Mouse (Mus musculus) R1 (cell line): ENCODE results near the gene Mtfp1.

Experiments
- DNase-seq: peaks from one replicate; pipeline ENCODE4 v3.0.0-alpha.2; 2018; ENCODE audit warnings: low read depth, low spot score

The Mtfp1 gene

DNA sequence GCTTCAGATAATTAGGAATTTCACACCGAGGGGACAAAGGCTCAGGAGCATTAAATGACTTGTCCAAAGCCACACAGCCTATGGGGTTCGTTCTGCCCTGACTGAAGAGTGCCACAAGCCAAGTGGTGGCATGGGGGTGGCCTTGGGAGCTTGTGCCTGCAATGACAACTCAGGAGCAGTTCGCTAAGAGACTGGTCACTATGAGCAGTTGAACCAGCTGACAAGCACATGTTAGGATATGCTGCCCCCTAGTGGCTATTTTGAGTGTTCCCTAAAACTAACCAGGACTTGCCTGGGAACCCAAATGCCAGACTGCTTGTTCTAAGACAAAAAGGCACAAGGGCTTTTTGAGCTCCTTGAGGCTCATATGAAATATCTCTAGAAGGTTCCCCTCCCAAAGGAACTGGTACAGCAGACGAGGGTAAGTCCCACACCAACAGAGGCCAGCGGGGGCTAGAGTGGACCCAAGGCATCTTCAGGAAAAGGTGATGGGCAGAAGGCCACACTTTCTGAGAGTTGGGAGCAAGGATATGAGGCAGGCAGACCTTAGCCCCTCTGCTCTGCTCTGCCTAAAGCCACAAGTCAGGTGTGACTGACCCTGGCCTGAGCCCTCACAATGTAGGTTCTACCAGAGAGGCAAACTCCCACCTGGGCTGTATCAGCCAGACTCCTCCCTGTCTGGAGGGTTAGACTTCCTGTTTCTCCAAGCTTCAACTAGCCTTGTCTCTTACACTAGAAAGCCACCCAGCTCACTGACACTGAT, 11.7 kb downstream of the Mtfp1 start:
- DNase-seq, result peak; percentile 83

DNA sequence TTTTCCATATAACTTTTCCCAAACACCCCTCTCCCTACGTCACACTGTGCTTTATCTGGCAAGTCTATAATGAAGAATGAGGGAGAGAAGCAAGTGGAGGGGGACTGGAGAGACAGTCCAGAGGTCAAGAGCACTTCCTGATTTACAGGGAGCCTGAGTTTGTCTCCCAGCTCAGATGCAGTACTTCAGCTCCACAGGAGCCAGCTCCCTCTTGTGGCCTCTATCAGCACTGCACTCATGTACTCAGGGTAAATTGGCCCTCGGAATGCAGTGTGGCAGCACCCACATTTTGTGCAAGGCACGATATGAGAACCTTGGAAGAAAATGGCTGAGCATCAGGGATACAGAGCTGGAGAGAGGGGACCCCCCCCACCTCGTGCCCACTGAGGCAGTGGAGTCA, 15.0 kb downstream of the Mtfp1 start:
- peak; percentile 80 for DNase-seq

DNA sequence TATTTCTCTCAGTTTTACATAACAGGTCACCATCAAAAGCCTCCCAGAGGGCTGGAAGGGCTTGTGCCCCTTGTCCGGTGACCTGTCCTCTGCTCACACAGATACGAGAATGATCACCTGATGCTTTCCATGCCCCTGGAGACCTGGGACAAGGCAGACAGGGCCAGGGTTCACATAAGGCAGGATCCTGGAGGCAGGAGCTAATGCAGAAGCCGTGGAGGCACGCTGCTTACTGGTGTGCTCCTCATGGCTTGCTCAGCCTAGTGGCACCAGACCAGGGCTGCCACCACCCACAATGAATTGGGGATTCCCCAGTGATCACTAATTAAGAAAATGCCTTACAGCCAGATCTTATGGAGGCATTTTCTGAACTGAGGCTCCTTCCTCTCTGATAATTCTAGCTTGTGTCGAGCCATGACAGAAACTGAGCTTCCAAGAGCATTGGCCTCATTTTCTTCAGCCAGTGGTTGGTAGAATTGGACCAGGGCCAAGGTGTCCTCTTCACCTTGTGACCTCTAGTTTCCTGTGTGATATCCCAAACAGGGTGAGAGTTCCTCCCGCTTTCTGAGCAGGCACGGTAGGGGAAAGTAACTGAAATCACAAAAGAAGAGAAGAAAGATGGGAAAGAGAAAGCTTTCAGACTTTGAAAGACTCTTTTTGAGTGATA, 16.8 kb downstream of the Mtfp1 start:
- no peak for DNase-seq

DNA sequence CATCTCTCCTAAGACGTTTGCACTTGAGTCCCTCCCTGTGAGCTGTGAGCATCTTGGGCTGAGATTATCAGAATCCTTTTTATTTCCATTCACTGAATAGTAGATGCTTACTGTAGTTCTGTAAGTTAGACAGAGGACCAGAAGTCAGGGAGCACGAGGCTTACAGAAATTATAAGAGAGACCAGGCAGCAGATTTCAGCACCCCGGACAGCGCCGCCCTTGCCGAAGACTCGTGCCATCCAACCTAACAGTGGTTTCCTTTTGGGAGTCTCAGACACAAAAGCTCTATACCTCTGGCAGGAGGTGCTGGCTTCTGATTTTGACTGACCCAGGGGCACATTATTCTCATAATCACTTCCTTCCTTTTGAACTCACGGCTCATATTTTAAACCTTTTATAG, 18.6 kb downstream of the Mtfp1 start:
- peak; percentile 54 for DNase-seq

DNA sequence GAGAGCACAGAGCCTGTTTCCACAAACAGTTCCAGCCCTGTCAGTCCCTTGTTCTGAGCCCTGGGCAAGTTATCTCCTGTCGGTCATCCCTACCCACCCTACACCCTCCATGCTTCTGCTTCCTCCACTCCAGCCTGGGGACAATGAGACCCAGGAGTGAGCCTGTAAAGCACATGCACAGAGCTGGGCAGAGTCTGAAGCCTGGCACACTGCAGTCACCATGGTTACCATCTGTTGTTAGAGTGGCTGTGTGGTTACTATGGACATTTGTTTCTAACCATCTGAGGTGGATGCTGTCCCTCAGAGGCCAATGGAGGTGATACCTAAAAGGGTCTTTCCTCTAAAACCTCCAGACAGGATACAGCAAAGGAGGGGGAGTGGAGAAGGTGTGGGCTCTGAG, 25.6 kb downstream of the Mtfp1 start:
- no peak for DNase-seq

DNA sequence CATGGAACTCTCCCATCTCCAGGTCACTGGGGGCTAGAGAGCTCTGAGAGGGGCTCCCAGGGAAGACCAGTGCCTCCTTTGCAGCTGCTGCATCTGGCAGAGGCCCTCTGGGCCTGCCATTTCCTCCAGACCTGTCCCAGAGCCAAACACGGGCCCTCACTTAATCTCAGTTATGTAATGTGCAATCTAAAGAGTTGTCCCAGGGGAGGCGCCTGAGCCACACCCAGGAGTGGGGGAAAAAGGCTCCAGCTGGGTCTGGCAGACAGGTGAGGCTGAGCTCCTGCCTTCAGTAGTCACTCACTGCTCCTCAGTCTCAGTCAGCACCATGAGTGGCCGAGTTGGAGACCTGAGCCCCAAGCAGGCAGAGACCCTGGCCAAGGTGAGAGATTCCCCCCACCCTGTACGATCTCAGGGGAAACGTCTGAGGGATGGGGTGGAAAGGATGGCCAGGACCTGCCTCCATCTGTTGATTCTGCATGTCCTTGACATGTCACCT, 30.6 kb downstream of the Mtfp1 start, which contains the start of gene Sec14l3:
Gene Sec14l3, plus strand, starts transcription at position 215 of the 496 bp plus-strand sequence.
- no peak for DNase-seq

DNA sequence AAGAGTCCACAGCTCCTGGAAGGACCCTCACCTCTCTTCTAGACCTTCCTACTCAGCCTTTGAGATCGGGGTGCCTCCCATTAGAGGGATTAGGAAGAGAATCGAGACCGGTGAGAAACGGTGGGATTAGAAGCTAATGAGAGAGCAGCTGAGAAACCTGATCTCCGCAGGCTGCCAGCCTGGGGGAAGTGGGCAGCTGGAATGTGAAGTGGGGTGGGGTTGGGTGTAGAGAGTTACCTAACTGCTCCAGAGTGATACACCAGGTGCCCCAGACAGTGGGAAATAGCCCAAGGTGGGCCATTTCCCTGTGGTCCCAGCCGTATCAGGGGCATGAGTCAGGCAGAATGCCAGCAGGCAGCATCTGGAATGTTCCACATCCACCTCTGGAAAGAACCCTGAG, 32.3 kb downstream of the Mtfp1 start:
- no peak for DNase-seq

DNA sequence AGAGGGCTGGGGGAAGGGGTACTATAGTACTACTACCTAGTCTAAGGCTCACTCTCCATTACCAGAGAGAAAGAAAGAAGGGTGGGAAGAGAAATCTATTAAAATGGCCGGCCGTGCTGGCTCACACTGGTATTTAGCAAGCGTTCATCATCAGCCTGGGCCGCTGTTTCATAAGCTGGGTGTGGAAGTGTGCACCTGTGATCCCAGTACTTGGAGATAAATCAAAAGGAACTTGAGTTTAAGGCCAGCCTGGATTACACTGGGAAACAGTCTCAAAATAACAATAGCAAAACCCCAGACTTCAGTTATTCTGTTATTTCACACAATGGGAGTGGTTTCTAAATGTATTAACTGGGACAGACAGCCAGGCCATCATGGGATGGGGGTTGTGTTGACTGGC, 32.7 kb downstream of the Mtfp1 start:
- DNase-seq, result no peak

DNA sequence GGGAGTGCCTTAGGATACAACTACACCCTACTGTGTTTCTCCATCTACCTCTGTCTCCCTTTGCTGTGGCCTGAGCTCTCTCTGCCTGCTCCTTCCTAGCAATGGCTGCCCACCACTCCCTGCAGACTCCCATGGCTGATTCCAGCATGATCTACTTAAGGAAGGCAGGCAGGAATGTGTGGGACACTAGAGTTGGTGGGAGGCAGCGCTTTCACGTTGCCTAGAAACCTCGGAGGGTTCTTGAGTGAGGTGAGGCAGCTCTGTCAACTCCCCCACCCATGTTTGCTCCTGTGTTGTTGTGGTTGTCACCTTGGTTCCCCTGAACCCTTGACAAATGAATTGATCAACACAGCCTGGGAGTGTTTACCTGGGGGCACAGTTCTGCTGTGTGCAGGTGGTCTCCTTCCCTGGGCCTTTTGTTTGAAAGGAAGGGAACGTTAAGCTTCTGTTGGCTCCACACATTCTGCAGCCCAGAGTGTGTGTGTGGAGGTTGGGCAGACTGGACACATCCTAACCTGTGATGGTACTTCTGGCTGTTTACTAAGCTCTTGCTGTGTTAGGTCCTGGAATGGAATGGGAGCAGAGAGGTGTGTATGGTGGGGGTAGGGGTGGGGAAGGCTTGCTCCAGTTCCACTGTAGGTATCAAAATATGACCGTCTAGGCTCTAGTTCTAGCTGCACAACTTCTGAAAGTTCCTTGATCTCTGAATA, 34.2 kb downstream of the Mtfp1 start:
- peak; percentile 47 for DNase-seq

DNA sequence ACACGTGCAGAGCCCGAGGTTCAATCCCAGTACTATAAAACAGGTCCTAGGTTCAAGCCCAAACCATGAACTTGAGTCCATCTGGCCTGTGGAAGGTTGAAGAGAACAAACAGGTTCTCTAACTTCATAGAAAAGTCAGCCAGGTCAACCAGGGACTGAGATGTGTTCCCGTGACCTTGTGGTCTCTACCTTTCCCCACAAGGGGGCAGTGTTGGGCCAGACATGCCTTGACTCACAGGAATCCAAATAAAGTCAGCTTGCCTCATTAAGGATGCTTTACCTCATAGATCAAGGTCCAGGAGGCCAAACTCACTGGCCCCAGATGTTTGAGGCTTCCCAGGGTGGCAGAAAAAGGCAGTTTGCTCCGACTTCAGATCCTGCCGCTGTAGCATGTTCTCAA, 41.7 kb downstream of the Mtfp1 start:
- DNase-seq, result peak; percentile 84

DNA sequence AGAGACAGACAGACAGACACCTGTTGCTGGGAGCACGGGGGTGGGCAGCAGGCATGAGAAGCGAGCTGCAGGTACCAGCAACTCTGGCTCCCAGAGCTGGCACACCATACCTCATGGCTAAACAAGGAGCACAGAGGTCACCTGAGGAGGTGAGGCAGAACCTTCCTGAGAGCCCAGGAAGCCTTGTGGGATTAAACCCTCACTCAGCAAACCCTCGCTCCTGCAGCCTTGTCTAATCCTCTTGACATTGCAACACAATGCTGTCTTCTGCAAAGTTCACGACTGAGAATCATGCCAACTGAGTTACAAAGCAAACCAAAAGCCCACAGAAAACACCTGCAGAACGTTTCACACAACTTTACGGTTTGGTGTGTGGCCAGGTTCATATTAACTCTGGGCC, 46.8 kb downstream of the Mtfp1 start:
- DNase-seq, result no peak

DNA sequence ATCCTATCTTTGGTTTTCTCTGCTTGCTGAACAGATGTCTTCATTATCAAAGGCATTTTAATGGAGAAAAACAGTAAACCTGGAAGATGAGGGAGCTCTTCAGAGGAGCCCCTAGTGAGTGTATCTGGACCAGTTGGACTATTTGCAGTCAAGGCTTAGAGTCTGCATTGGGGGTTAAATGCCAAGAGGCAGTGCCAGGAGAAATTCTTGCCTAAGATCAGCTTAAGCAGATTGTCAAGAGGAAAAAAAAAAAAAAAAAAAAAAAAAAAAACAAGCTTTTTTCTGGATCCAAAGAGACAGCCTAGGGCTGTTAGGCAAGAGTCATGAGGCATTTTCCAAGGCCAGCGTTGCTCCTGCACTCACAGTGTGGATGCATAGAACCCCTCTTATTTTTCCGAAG, 47.5 kb downstream of the Mtfp1 start:
- DNase-seq, result no peak

DNA sequence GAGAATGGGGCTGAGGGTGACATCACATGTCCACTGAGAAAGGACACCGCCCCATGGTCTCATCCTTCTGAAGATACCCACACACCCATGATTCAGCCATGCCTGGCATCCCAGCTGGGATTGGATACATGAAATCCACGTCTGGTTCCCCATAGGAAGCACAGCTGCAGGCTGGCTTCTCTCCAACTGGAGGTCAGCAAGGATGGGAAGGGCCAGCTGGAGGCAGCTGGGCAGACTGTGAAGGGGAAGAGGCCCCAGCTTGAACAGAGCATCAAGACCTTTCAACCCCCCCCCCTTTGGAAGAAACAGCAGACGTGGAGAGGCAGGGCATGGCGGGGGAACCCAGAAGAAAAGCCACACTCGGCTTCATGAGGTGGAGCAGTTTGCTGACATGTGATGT, 48.7 kb downstream of the Mtfp1 start:
- no peak for DNase-seq

DNA sequence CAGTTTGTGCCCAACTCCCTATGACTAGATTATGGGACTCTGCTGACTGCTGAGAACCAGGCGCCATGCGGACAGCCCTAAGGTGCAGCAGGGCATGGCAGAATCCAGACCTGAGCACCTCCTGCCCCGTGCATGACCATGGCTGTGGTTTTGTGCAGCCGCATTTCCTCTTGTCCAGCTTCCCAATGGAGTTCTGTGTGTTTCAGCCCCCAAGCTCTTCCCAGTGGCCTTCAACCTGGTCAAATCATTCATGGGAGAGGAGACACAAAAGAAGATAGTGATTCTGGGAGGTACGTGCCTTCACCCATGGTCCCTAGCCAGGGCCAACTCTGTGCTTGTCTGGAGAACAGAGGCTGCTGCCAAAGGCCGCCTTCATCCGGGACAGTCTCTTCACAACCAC, 52.2 kb downstream of the Mtfp1 start:
- no peak for DNase-seq
